Mouse (Mus musculus) CH12.LX (cell line): ENCODE data around the gene Rgs3. TPM values are rescaled to one million over a fixed set of nuclear protein-coding genes. Genes with fewer than 3 reads are reported as not detected.

Source experiments
- DNase-seq: peaks from one replicate; pipeline ENCODE4 v3.0.0-alpha.2; 2013; ENCODE audit errors: extremely low read depth
- H3K27ac ChIP-seq: 2 replicates; pipeline ENCODE4 v1.5.1; 2012; ENCODE audit warnings: low read depth, mild to moderate bottlenecking, control low read depth, moderate library complexity; ENCODE audit not compliant: insufficient read depth
- H3K27me3 ChIP-seq: replicated peaks from 2 replicates; pipeline ENCODE3; 2012; ENCODE audit warnings: inconsistent platforms
- H3K36me3 ChIP-seq, 2 experiments: replicated peaks in 1 of 2; 2 replicates each; pipeline versions ENCODE3 to v1.6.1; 2012; ENCODE audit warnings: inconsistent platforms in 1 of 2, low read length in 1 of 2, mild to moderate bottlenecking in 1 of 2, mixed read lengths in 1 of 2, moderate library complexity in 1 of 2; ENCODE audit not compliant: control insufficient read depth in 1 of 2, insufficient read depth in 1 of 2
- H3K4me1 ChIP-seq, 2 experiments: 2 replicates each; pipeline ENCODE4 v1.6.1; 2012; ENCODE audit warnings: inconsistent platforms in 1 of 2, moderate library complexity in 1 of 2; ENCODE audit not compliant: insufficient read depth in 2 of 2, control insufficient read depth in 1 of 2
- H3K4me2 ChIP-seq: 2 replicates; pipeline ENCODE4 v1.6.1; 2012; ENCODE audit warnings: low read depth, mild to moderate bottlenecking, control low read depth; ENCODE audit not compliant: poor library complexity, insufficient read depth, severe bottlenecking
- H3K4me3 ChIP-seq, 3 experiments: fragments of 150-350 bp in 1 of 3; sonication (generic) in 1 of 3; replicated peaks in 1 of 3; 2 replicates each; pipeline versions ENCODE3 to v1.5.1; 2011 to 2012; ENCODE audit warnings: low read depth in 2 of 3, low read length in 2 of 3, mild to moderate bottlenecking in 2 of 3, moderate library complexity in 2 of 3, control low read depth in 1 of 3, improper control_type of control experiment in 1 of 3, inconsistent platforms in 1 of 3, mixed read lengths in 1 of 3; ENCODE audit not compliant: poor library complexity in 1 of 3
- H3K79me2 ChIP-seq: replicated peaks from 2 replicates; pipeline ENCODE4 v1.6.1; 2012; ENCODE audit warnings: mild to moderate bottlenecking, moderate library complexity; ENCODE audit not compliant: control insufficient read depth, poor library complexity, insufficient read depth, severe bottlenecking; ENCODE audit errors: extremely low read depth
- H3K9ac ChIP-seq: 2 replicates; pipeline ENCODE4 v1.6.1; 2012; ENCODE audit warnings: low read depth, mild to moderate bottlenecking, control low read depth, moderate library complexity; ENCODE audit not compliant: insufficient read depth
- H3K9me3 ChIP-seq: replicated peaks from 2 replicates; pipeline ENCODE3; 2012; ENCODE audit warnings: low read length, inconsistent platforms, mixed read lengths
- CHD1 ChIP-seq: IDR thresholded peaks from 2 replicates; pipeline ENCODE4 v1.6.1; 2012; ENCODE audit warnings: low read depth, low read length, improper control_type of control experiment, inconsistent platforms
- CHD2 ChIP-seq: IDR thresholded peaks from 2 replicates; pipeline ENCODE4 v1.6.1; 2011; ENCODE audit warnings: low read length, improper control_type of control experiment
- CTCF ChIP-seq, 2 experiments: IDR thresholded peaks in 1 of 2; conservative IDR thresholded peaks in 1 of 2; 2 replicates each; pipeline ENCODE4 v1.5.1; 2011 to 2012; ENCODE audit warnings: low read depth in 2 of 2, low read length in 2 of 2, improper control_type of control experiment in 1 of 2, inconsistent platforms in 1 of 2, mild to moderate bottlenecking in 1 of 2, moderate library complexity in 1 of 2
- ELF1 ChIP-seq: IDR thresholded peaks from 2 replicates; pipeline ENCODE4 v1.6.1; 2014; ENCODE audit warnings: low read depth, mild to moderate bottlenecking, inconsistent platforms, low read length, improper control_type of control experiment
- ETS1 ChIP-seq: conservative IDR thresholded peaks from 2 replicates; pipeline ENCODE4 v1.6.1; 2012; ENCODE audit warnings: low read depth, mild to moderate bottlenecking, inconsistent platforms, low read length, improper control_type of control experiment, moderate library complexity
- GABPA ChIP-seq: IDR thresholded peaks from 2 replicates; pipeline ENCODE4 v1.6.1; 2012; ENCODE audit warnings: low read depth, low read length, improper control_type of control experiment, inconsistent platforms; ENCODE audit not compliant: insufficient replicate concordance
- HCFC1 ChIP-seq: IDR thresholded peaks from 2 replicates; pipeline ENCODE4 v1.6.1; 2012; ENCODE audit warnings: low read depth, mild to moderate bottlenecking, inconsistent platforms, low read length, improper control_type of control experiment
- IRF4 ChIP-seq: IDR thresholded peaks from 2 replicates; pipeline ENCODE4 v1.6.1; 2014; ENCODE audit warnings: low read depth, mild to moderate bottlenecking, inconsistent platforms, low read length, improper control_type of control experiment
- KAT2A ChIP-seq: IDR thresholded peaks from 2 replicates; pipeline ENCODE4 v1.6.1; 2012; ENCODE audit warnings: low read length, improper control_type of control experiment, inconsistent platforms; ENCODE audit not compliant: insufficient replicate concordance
- MAFK ChIP-seq: IDR thresholded peaks from 2 replicates; pipeline ENCODE4 v1.6.1; 2011; ENCODE audit warnings: low read length, improper control_type of control experiment; ENCODE audit not compliant: insufficient replicate concordance
- MAZ ChIP-seq: IDR thresholded peaks from 2 replicates; pipeline ENCODE4 v1.6.1; 2012; ENCODE audit warnings: low read depth, mild to moderate bottlenecking, inconsistent platforms, low read length, improper control_type of control experiment, moderate library complexity
- MEF2A ChIP-seq: IDR thresholded peaks from 2 replicates; pipeline ENCODE4 v1.6.1; 2014; ENCODE audit warnings: low read depth, mild to moderate bottlenecking, inconsistent platforms, low read length, improper control_type of control experiment, borderline replicate concordance
- MYC ChIP-seq: IDR thresholded peaks from 2 replicates; pipeline ENCODE4 v1.6.1; 2011; ENCODE audit warnings: low read depth, mild to moderate bottlenecking, improper control_type of control experiment, low read length
- NRF1 ChIP-seq: IDR thresholded peaks from 2 replicates; pipeline ENCODE4 v1.6.1; 2014; ENCODE audit warnings: low read depth, mild to moderate bottlenecking, inconsistent platforms, low read length, improper control_type of control experiment, moderate library complexity
- POLR2A ChIP-seq: IDR thresholded peaks from 2 replicates; pipeline ENCODE4 v1.6.1; 2011; ENCODE audit warnings: low read depth, mild to moderate bottlenecking, improper control_type of control experiment, low read length
- POLR2AphosphoS2 ChIP-seq: IDR thresholded peaks from 2 replicates; pipeline ENCODE4 v1.6.1; 2011; ENCODE audit warnings: low read depth, low read length, improper control_type of control experiment
- RCOR1 ChIP-seq: conservative IDR thresholded peaks from 2 replicates; pipeline ENCODE4 v1.6.1; 2012; ENCODE audit warnings: low read depth, mild to moderate bottlenecking, inconsistent platforms, low read length, improper control_type of control experiment
- SIN3A ChIP-seq: IDR thresholded peaks from 2 replicates; pipeline ENCODE4 v1.6.1; 2012; ENCODE audit warnings: low read length, improper control_type of control experiment, inconsistent platforms
- TBP ChIP-seq: conservative IDR thresholded peaks from 2 replicates; pipeline ENCODE4 v1.6.1; 2011; ENCODE audit warnings: low read depth, low read length, improper control_type of control experiment
- UBTF ChIP-seq: IDR thresholded peaks from 2 replicates; pipeline ENCODE4 v1.6.1; 2012; ENCODE audit warnings: low read depth, mild to moderate bottlenecking, inconsistent platforms, low read length, improper control_type of control experiment, moderate library complexity
- USF2 ChIP-seq: conservative IDR thresholded peaks from 2 replicates; pipeline ENCODE4 v1.6.1; 2011; ENCODE audit warnings: low read depth, low read length, improper control_type of control experiment
- ZMIZ1 ChIP-seq: IDR thresholded peaks from 2 replicates; pipeline ENCODE4 v1.6.1; 2012; ENCODE audit warnings: low read depth, mild to moderate bottlenecking, inconsistent platforms, low read length, improper control_type of control experiment
- dilution Hi-C: fragments of 300-500 bp; cut with MboI; formaldehyde crosslinking; loops from 2 replicates; pipeline ENCODE4 v1.14.3; 2020; ENCODE audit warnings: low sequenced_read_pairs; ENCODE audit not compliant: extremely low pct_unique_long_range_greater_than_20kb, extremely low pct_ligation_motif_present
- in situ Hi-C: fragments of 300-500 bp; cut with MboI; formaldehyde crosslinking; loops from 3 replicates; pipeline ENCODE4 v1.14.3; 2019; ENCODE audit warnings: low sequenced_read_pairs, low pct_ligation_motif_present, low pct_unique_long_range_greater_than_20kb, mixed read lengths
- polyA plus RNA-seq: library from polyadenylated mRNA; unstranded; fragments of >175 nt; gene quantifications from 2 replicates; pipeline ENCODE4 v1.2.1, GENCODE M21; 2012; ENCODE audit warnings: low read depth; ENCODE audit not compliant: insufficient read length
- total RNA-seq, 2 experiments: library from RNA; depleted of rRNA; stranded (reverse); fragments of 300-350 nt in 1 of 2; fragments of >200 nt in 1 of 2; gene quantifications; 2 replicates each; pipeline ENCODE4 v1.2.3; 2012 to 2014

The Rgs3 gene
- total and polyA plus RNA-seq, 3 experiments: 3.3 to 6.0 (median 3.5) TPM

DNA sequence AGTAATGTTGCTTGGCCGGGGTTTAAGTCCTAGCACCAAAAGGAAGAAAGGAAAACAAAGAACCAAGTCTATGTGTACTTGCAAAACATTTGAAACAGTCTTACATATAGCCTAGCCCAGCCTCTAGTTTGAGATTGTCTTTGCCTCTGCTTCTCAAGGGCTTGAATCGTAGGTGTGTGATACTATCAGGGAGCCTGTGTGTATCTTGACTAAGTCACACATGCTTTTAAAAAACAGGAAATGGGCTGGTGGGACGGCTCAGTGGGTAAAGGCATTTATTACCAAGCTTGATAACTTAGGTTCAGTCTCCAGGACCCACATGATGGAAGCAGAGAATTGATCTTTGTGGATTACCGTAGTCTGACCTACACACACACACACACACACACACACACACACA lies 2.4 kb downstream of the Rgs3 start:
- H3K9ac ChIP-seq: no peak overlapping the region
- H3K27ac ChIP-seq: no peak overlapping the region
- dilution Hi-C loops: no loop called here
- TF ChIP-seq CHD2 (no peak), MEF2A (no peak), POLR2AphosphoS2 (no peak), MAFK (no peak), KAT2A (no peak)
- no peaks in the 10 kb centered on the region for H3K27me3 ChIP-seq
- H3K4me2 ChIP-seq: no peak overlapping the region
- in situ Hi-C loops: loop anchor here (5.0 kb wide), 2 partner anchors 125 to 195 kb away; no protein-coding TSS in a partner anchor
- H3K4me3 ChIP-seq: no peak overlapping the region
- no peak for DNase-seq
- no peaks in the 10 kb centered on the region for H3K79me2 ChIP-seq
- peaks cover 9 to 17% of the 10 kb centered on the region in 2 experiments for H3K4me1 ChIP-seq
- H3K9me3 ChIP-seq: no peaks in the 10 kb centered on the region
- H3K36me3 ChIP-seq: no peaks in the 10 kb centered on the region

DNA sequence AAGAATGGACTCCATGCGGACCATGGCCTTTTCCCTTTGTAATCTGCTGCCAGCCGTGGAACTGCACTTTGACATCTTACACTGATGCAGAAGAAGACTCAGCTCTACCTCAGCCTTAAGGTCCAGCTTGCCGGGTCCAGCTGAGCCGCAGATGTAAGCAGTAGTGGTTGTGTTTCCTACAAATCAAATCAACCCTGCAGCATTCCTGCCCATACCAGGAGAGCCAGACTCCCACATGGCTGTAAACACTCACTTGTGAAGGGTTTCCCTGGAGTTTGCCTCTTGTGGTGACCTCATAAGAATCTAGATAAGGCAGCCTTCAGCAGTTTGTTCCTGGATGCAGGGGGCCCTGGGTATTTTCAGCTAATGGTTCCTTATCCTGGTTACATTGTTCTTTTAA lies 6.9 kb downstream of the Rgs3 start:
- H3K9ac ChIP-seq: no peak overlapping the region
- no peaks in the 10 kb centered on the region for H3K79me2 ChIP-seq
- H3K27me3 ChIP-seq: no peaks in the 10 kb centered on the region
- TF ChIP-seq SIN3A (no peak), MYC (no peak), CHD1 (no peak), CHD2 (no peak), GABPA (no peak), KAT2A (no peak), NRF1 (no peak), IRF4 (no peak), CTCF (conservative IDR thresholded peaks at IDR 0.05 in 1 of 2, IDR thresholded peaks at IDR 0.05 in 1 of 2; ENCODE audit: low read depth in 2 of 2, low read length in 2 of 2) (no peak), USF2 (no peak), ELF1 (no peak), HCFC1 (no peak), RCOR1 (no peak), UBTF (no peak), MAZ (no peak), TBP (no peak), ZMIZ1 (no peak), MEF2A (no peak), ETS1 (no peak), POLR2A (no peak)
- H3K9me3 ChIP-seq: no peaks in the 10 kb centered on the region
- H3K4me1 ChIP-seq: peaks cover 9 to 14% of the 10 kb centered on the region in 2 experiments
- H3K27ac ChIP-seq: no peak overlapping the region
- in situ Hi-C loops (no loop called here), dilution Hi-C loops (no loop called here)
- H3K4me3 ChIP-seq: no peak overlapping the region
- H3K36me3 ChIP-seq: no peaks in the 10 kb centered on the region
- H3K4me2 ChIP-seq: no peak overlapping the region
- no peak for DNase-seq
